22 mouse cellular contexts compared by ENCODE assay signal in the genomic region with DNA sequence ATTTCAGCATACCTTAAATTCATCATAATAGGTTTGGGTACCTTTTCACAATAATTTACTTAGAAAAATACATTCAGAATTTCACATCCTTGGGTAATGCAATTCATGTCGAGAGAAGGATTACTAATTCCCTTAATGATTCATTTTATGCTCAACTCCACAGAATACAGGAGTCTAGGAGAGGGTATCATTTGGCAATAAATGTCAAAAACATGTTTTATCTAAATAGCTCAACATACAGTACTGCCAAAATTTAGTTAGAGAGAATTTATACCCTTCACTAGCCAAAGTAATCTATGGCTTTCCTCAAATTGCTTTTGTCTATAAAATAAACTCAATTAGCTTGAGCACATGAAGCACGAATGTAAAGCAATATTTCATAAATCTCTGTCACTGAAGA.
DNase-seq lines count a peak whose midpoint lies in the region; ATAC-seq lines count a peak whose summit lies in the region.
"Had no signal": no experiment of that assay in that cellular context is flagged by ENCODE, and none has a peak within 500 bp of the region (broad histone marks: within the 10 kb centered on the region; RNA-seq: fewer than 3 reads in every experiment).

No protein-coding gene starts in this region.

- 72% methylated on average over 2 of the region's 2 CpGs for WGBS in neural tube, embryonic 11.5 days
- 66% methylated on average over 2 of the region's 2 CpGs for WGBS in neural tube, embryonic 12.5 days
- 35% methylated on average over 2 of the region's 2 CpGs for WGBS in neural tube, embryonic 15.5 days
- WGBS in neural tube, embryonic 13.5 days: 53% methylated on average over 2 of the region's 2 CpGs
- WGBS in neural tube, embryonic 14.5 days: 43% methylated on average over 2 of the region's 2 CpGs

- no peak for DNase-seq in neural tube, embryonic 11.5 days (ENCODE audit: low spot score)
- DNase-seq in neural tube, embryonic 10.5 days (ENCODE audit: extremely low spot score, low spot score): no peak
- no peak for DNase-seq in left cerebral cortex, postnatal 25 days (ENCODE audit: low spot score in 2 of 2)
- DNase-seq: adrenal gland, adult 2 months; adrenal gland, adult 8-10 months; adrenal gland, postnatal 10 days; adrenal gland, postnatal 14 days; adrenal gland, postnatal 25 days; adrenal gland, postnatal 36 days; B cell, adult 2 months; cerebellum, adult 11 months; cerebellum, adult 11-12 months had no signal

- ATAC-seq in neural tube, embryonic 11.5 days (ENCODE audit: insufficient read depth, low FRiP score, low TSS enrichment): peak; percentile 58; the same call in 1 of the 2 replicates
- ATAC-seq in neural tube, embryonic 12.5 days (ENCODE audit: low FRiP score, low read depth): peak; percentile 68; the same call in 1 of the 2 replicates
- no peak; the same call in 1 of the 2 replicates for ATAC-seq in neural tube, embryonic 15.5 days (ENCODE audit: low FRiP score)
- ATAC-seq in neural tube, embryonic 13.5 days (ENCODE audit: low read depth): peak; percentile 77
- peak; percentile 79; the same call in 1 of the 2 replicates for ATAC-seq in neural tube, embryonic 14.5 days (ENCODE audit: low read depth)
- no peak for ATAC-seq in monocyte, adult 5-6 weeks (replicated peaks; ENCODE audit: insufficient number of reproducible peaks, low FRiP score, low TSS enrichment, poor library complexity, severe bottlenecking)
- ATAC-seq: activated CD4-positive, CD25-positive, alpha-beta regulatory T cell, adult 4 months; CD4-positive, CD25-positive, alpha-beta regulatory T cell, adult 4 months; Patski had no signal

- no peak overlapping the region for H3K4me3 ChIP-seq in neural tube, embryonic 11.5 days (ENCODE audit: low read depth, low read length)
- H3K4me3 ChIP-seq in neural tube, embryonic 12.5 days: no peak overlapping the region
- no peak overlapping the region for H3K4me3 ChIP-seq in neural tube, embryonic 15.5 days (replicated peaks)
- H3K4me3 ChIP-seq in neural tube, embryonic 13.5 days: no peak overlapping the region
- H3K4me3 ChIP-seq in neural tube, embryonic 14.5 days (ENCODE audit: low read depth, low read length): no peak overlapping the region

- no peak overlapping the region for H3K4me2 ChIP-seq in neural tube, embryonic 11.5 days (ENCODE audit: low read depth)
- H3K4me2 ChIP-seq in neural tube, embryonic 12.5 days (replicated peaks): no peak overlapping the region
- no peak overlapping the region for H3K4me2 ChIP-seq in neural tube, embryonic 15.5 days
- no peak overlapping the region for H3K4me2 ChIP-seq in neural tube, embryonic 13.5 days
- H3K4me2 ChIP-seq in neural tube, embryonic 14.5 days (ENCODE audit: low read depth, low read length): no peak overlapping the region

- H3K36me3 ChIP-seq in neural tube, embryonic 11.5 days (ENCODE audit: control insufficient read depth, insufficient read depth, low read length): no peaks in the 10 kb centered on the region
- H3K36me3 ChIP-seq in neural tube, embryonic 12.5 days: no peaks in the 10 kb centered on the region
- H3K36me3 ChIP-seq in neural tube, embryonic 15.5 days: no peaks in the 10 kb centered on the region
- no peaks in the 10 kb centered on the region for H3K36me3 ChIP-seq in neural tube, embryonic 13.5 days
- H3K36me3 ChIP-seq in neural tube, embryonic 14.5 days (ENCODE audit: control insufficient read depth, insufficient read depth, low read length): no peaks in the 10 kb centered on the region
- H3K36me3 ChIP-seq: G1E had no signal

- no peak overlapping the region for H3K9ac ChIP-seq in neural tube, embryonic 11.5 days (ENCODE audit: low read length)
- no peak overlapping the region for H3K9ac ChIP-seq in neural tube, embryonic 12.5 days
- H3K9ac ChIP-seq in neural tube, embryonic 15.5 days (replicated peaks): no peak overlapping the region
- H3K9ac ChIP-seq in neural tube, embryonic 13.5 days: no peak overlapping the region
- H3K9ac ChIP-seq in neural tube, embryonic 14.5 days (replicated peaks; ENCODE audit: low read depth, low read length): no peak overlapping the region

- H3K27me3 ChIP-seq in neural tube, embryonic 11.5 days (ENCODE audit: control insufficient read depth, insufficient read depth, low read length): no peaks in the 10 kb centered on the region
- H3K27me3 ChIP-seq in neural tube, embryonic 12.5 days (replicated peaks): no peaks in the 10 kb centered on the region
- H3K27me3 ChIP-seq in neural tube, embryonic 15.5 days (replicated peaks): no peaks in the 10 kb centered on the region
- no peaks in the 10 kb centered on the region for H3K27me3 ChIP-seq in neural tube, embryonic 13.5 days
- no peaks in the 10 kb centered on the region for H3K27me3 ChIP-seq in neural tube, embryonic 14.5 days (ENCODE audit: control insufficient read depth, insufficient read depth, low read length)
- H3K27me3 ChIP-seq: CH12.LX, Patski had no signal

- H3K9me3 ChIP-seq in neural tube, embryonic 11.5 days (ENCODE audit: control insufficient read depth, low read length): no peaks in the 10 kb centered on the region
- no peaks in the 10 kb centered on the region for H3K9me3 ChIP-seq in neural tube, embryonic 12.5 days
- no peaks in the 10 kb centered on the region for H3K9me3 ChIP-seq in neural tube, embryonic 15.5 days (replicated peaks)
- H3K9me3 ChIP-seq in neural tube, embryonic 13.5 days: no peaks in the 10 kb centered on the region
- H3K9me3 ChIP-seq in neural tube, embryonic 14.5 days (ENCODE audit: control insufficient read depth, low read length): no peaks in the 10 kb centered on the region
- H3K9me3 ChIP-seq: G1E had no signal

- intact Hi-C loops in left cerebral cortex, postnatal 25 days (cut with DNase I): no loop called here

- H3K27ac ChIP-seq in neural tube, embryonic 11.5 days (ENCODE audit: low read depth, low read length): no peak overlapping the region
- no peak overlapping the region for H3K27ac ChIP-seq in neural tube, embryonic 12.5 days
- H3K27ac ChIP-seq in neural tube, embryonic 15.5 days (replicated peaks): no peak overlapping the region
- H3K27ac ChIP-seq in neural tube, embryonic 13.5 days (replicated peaks): no peak overlapping the region
- H3K27ac ChIP-seq in neural tube, embryonic 14.5 days (ENCODE audit: low read depth, low read length): no peak overlapping the region

- H3K4me1 ChIP-seq in neural tube, embryonic 11.5 days (ENCODE audit: control insufficient read depth, insufficient read depth, low read length): no peaks in the 10 kb centered on the region
- no peaks in the 10 kb centered on the region for H3K4me1 ChIP-seq in neural tube, embryonic 12.5 days
- 0 out of 2 replicates have a peak, but pooled peaks cover 3% of the 10 kb centered on the region for H3K4me1 ChIP-seq in neural tube, embryonic 15.5 days
- H3K4me1 ChIP-seq in neural tube, embryonic 13.5 days (replicated peaks): no peaks in the 10 kb centered on the region
- H3K4me1 ChIP-seq in neural tube, embryonic 14.5 days (ENCODE audit: control insufficient read depth, insufficient read depth, low read length): no peaks in the 10 kb centered on the region

Comparison
In these comparisons a context has a peak if more than half of its experiments do, and no peak if none do; other contexts are left out.
1. ATAC-seq: peak in neural tube, embryonic 11.5 days (single experiment), neural tube, embryonic 12.5 days (single experiment), neural tube, embryonic 13.5 days (single experiment) and neural tube, embryonic 14.5 days (single experiment); none in neural tube, embryonic 15.5 days (single experiment) and monocyte, adult 5-6 weeks (single experiment).